Mouse (Mus musculus): ENCODE measurements at regions not wholly inside any gene's neighbourhood (a gene's known extent, or its start where the extent isn't known, plus 50 kb on each side); places are given as distances from the start of the nearest gene placed in this dataset.
"Not testable (repeated sequence)": the region's sequence is repeated elsewhere in the genome, so short reads cannot be mapped to it uniquely, and the experiment has no call there.

DNA sequence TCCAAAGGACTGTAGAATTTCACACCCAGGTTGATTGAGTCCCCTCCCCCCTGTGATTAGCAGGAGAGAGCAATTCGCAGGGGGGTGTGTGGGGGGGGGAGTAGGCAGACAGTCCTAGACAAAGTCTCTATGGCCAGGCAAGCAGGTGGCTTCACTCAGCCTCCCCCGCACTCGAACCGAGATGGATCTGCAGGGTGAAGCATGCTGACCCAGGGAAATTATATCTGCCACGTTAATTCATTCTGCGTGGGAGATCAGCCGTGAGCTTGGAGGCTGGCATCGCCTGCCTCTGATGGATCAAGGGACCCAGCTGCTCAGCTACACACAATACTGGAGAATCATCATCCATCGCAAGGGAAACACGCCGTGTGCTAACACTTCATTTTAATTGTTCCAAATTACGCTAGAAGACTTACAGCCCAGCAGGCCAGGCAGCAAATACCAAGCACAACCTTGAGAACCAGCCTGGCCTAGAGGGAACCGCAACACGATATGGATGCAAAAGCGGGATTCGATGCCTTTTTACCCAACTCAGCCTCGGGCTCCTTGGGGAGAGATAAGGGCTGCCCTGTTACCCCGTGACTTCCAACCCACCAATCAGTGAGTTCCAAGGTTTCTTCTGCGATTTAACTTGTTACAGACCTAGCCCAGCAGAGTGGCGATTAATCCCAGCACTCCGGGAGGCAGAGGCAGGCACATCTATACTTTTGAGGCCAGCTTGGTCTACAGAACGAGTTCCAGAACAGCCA lies 137.7 kb upstream of the Top1 start:
- DNase-seq = no peak

DNA sequence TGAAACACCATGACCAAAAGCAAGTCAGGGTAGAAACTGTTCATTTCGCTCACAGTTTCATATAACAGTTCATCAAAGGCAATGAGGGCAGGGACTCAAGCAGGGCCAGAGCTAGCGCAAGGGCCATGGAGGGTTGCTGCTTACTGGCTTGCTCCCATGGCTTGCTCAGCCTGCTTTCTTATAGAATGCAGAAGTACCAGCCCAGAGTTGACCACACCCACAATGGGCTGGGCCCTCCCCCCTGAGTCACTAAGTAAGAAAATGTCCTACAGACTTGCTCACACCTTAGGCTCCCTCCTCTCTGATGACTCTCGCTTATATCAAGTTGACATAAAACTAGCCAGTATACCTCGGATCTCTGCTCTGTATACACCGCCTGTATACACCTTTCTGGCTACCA lies 135.5 kb upstream of the Top1 start:
- DNase-seq = no peak

DNA sequence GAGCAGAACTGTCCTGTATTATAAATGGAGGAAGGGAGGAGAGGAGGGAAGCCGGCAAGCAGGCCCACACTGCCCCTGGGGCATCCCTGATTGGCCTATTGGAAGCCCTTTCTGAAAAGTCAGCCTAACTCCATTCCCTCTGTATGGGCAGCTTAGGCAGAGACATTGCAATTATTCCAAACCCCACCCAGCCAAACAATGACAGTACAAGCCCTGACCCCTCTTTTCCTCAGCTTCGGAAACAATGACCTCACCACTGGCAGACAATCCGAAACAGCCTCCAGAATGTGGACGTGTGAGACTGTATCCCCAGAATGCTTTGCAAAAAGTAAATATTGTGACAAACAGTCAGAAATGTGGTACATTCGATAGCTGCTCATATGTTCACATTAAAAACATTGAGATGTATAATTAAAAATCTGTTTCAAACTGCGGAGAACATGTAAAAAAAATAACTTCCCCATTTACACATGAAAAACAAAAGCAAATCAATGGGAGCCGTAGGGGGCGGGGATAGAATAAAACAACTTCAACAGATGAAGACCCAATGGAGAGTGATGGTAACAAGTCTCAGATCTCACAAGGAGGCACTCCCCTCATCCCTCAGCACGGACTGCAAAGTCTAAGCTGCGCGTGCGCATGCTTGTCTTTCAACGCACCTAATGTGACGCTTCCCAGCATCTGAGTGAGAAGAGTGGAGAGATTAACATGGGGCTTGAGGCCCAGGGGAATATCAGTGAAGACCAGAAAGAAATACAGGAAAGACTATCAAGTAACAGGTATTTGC lies 134.9 kb upstream of the Top1 start:
- no peak for DNase-seq

DNA sequence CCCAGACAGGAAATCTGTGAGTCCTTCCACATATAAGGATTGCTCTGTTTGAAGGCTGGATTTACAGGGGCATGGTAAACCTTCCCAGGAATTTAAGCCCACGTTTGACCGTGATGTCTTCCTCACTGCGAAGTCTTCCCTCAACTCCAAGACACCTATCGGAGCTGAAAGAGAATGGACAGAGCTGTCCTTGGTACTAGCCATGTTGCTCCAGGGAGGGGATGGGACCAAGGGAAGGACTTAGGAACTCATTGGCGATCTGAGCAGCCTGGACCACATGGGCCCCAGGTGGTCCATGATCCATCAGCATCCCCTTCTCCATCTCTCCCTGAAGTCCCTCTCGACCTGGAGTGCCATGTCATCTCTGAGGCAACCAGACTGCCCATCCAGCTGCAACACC lies 130.1 kb upstream of the Top1 start:
- no peak for DNase-seq

DNA sequence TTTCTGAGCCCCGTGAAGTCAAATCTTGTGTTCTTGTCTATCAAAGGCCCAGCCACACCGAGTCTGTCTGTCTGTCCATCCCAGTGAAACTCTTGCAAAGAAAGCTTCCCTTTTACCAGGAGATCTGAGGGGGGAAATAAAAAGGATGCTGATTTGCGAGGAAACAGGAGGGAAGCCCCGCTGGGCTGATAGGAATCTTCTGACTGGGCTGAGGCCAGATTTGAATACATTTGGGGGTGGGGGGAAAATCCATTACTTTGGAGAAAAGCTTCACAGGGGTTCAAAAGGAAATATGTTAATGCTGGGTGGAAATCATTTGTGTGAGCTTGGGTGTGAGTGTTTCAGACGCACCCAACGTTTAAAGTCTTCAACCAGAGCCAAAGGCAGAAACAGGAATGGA lies 129.2 kb upstream of the Top1 start:
- DNase-seq = no peak

GRCm38 (mm10) chr2:160525301-160526205 lies 120.1 kb upstream of the Top1 start:
- DNase-seq = no peak

DNA sequence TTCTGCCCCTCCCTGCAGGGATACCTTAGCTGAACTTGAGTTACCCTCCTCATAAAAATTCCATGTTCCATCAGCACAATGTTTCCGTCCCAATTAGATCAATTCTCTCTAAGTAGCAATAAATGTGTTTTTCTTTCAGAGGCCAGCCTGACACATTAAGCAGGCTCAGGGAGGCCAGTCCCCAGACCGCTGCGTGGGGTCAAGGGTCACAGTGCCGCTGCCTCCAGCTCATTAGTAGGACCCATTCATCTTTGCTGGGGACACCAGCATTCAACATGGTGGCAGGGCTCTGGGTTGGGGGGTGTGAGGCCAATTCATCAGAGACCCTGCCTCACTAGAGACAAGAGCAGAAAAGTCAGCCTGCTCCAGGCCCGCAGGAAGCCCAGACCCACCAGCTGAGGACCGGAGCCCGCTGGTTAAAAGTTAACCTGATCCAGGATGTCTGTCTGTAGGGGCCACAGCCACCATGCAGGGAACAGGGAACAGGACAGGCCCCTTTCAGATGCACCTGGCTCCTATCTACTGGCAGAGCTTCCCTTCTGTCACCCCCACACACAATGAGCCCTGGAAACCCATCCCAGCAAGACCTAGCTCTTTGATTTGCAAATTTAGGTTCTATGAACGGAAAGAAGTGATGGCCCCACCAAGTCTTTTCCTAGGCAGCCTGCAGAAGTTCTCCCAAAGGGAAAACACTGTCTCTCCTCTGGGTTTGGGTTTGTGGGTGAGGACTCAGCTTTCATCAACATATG lies 119.1 kb upstream of the Top1 start:
- DNase-seq = no peak

GRCm38 (mm10) chr2:160529306-160529705 lies 116.4 kb upstream of the Top1 start:
- DNase-seq = no peak

DNA sequence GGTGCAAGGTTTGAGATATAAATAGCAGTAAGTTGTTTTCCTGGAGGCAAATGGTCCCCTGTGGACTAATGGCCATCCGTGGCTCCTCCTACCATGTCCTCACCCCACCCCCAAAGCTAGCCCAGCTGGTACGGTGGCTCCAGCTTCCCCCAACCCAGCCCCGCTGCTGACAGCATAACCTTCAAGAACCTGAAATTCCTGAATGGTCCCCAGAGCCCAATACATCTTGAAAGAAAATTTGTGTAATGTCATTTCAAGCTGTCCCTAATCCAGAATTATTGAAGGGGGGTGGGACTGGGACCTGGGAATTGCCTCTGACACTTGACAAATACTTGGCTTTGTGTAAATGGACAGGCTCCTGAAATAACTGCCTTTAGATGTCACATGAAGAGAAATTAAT lies 115.3 kb upstream of the Top1 start:
- DNase-seq = no peak

DNA sequence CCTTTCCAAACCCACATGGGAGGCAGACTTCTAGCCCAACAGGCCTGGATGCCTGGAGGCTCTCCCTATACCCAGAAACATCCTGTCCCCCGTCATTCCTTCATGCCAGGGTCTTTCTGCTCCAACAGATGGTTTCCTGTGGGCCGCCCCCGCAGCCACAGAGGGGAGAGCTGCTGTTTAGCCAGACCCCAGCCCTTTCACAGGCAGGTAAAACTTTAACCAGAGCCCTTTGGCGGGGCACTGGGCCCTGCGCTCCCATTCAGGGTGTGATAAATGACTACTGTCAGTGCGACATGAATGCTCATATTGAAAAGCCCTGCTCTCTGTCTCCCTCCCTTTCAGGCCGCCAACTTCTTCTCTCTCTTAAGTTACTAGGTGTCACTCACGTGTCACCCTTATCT lies 108.4 kb upstream of the Top1 start:
- no peak for DNase-seq

- DNase-seq = no peak
Observed at GRCm38 (mm10) chr2:160545527-160545926, 100.2 kb upstream of the Top1 start.

DNA sequence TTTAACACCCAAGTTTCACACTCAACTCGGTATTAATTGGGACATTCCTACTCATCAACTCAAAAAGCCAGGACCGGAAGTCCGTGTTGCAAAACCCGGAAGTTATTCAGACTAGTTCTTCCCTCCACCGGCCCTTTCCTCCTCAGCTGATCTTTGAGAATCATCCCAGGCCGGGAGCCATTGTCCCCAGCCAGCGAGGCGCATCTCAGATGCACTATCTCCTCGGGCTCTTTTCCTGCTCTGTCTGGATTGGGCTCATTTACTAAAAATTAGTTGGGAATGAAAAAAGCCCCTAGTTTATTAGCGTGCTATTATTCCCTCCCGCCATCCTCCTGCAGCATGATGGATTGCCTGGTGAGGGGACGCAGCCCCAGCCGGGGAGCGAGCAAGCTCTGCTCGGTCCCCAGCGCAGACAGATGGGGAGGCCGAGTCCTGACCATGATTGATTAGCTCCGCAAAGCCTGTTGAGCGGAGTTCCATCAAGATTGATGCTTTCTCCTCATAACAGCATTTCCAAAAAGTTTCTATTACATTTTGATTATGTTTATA lies 93.5 kb upstream of the Top1 start:
- no peak for DNase-seq

GRCm38 (mm10) chr2:160561711-160562110 lies 84.0 kb upstream of the Top1 start:
- DNase-seq = no peak

DNA sequence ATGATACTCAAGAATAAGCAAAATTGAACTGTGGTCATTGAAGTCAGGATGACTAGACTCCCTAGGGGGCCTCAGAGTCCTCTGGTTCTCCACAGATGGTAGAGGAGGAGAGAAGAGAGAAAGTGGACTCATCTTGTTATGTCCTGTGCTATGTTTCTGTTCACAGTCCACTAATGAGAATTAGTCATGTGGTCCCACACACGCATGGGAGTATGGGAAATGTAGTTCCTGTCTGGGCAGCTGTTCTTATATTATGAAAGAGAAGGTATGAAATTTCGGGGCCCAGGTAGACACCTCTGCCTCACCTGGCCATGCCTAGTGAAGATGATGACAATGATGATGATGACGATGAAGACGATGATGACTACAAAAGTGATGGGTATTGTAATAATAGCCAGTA lies 77.9 kb upstream of the Top1 start:
- no peak for DNase-seq

GRCm38 (mm10) chr2:160569496-160569895 lies 76.2 kb upstream of the Top1 start:
- no peak for DNase-seq

- peak; percentile 86 for DNase-seq
Observed at GRCm38 (mm10) chr2:160578384-160579320, 67.0 kb upstream of the Top1 start.

DNA sequence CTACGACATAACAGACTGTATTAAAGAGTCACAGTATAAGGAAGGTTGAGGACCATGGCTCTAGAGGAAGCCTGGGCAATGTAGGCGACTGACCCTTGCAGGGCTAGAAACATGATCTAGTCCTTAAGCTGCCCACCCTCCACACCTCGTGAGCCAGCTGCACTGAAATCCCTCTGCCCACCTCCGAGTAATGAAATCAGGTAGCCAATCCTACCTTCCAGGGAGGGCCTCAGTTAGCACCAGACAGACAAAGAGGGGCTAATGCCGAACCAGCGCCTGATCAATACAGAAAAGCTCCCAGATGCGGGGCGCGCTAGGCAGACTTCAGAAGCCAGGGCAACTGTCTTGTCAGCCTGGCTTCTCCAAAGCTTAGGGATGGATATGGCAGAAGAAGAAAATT lies 65.4 kb upstream of the Top1 start:
- DNase-seq = no peak

DNA sequence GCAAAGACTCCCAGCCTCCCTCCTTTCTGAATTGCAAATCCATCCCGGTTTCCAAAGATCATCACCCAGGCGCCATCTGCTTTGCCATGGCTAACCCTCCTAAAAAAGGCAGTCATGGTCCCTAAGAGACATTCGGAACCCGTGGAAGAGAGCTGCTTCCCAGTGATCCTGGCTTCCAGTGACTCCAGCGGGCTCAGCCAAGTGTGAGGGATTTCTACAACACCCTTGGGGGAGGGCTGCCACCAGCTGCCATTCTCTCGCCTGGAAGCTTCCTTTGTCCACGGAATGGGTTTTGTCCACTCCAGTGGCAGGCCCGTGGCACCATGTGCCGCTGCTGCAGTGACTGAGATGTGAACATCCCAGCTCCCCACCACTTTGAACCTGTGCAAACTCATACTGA lies 64.7 kb upstream of the Top1 start:
- DNase-seq = no peak

GRCm38 (mm10) chr2:160583034-160583433 lies 62.7 kb upstream of the Top1 start:
- not testable (repeated sequence) for DNase-seq

- no peak for DNase-seq
Observed at GRCm38 (mm10) chr2:160583506-160583905, 62.2 kb upstream of the Top1 start.

GRCm38 (mm10) chr2:160584568-160584967 lies 61.1 kb upstream of the Top1 start:
- DNase-seq = no peak
